Mouse (Mus musculus) embryonic facial prominence, embryonic 11.5 days (tissue): ENCODE data around the gene Sntb2. TPM values are rescaled to one million over a fixed set of nuclear protein-coding genes. Genes with fewer than 3 reads are reported as not detected.
"Not testable (repeated sequence)": the region's sequence is repeated elsewhere in the genome, so short reads cannot be mapped to it uniquely, and the experiment has no call there.

Experiments used
- ATAC-seq: fragments of 200-750 bp; cut with Nextera tagmentation; replicated peaks from 2 replicates; pipeline ENCODE4 v1.8.0; 2017; ENCODE audit warnings: low read depth; ENCODE audit not compliant: insufficient number of reproducible peaks, low FRiP score, low TSS enrichment
- DNase-seq: peaks from one replicate; pipeline ENCODE4 v3.0.0-alpha.2; 2015; ENCODE audit warnings: low spot score
- H3K27ac ChIP-seq: fragments of 300-500 bp; sonication (generic); replicated peaks from 2 replicates; pipeline ENCODE4 v1.5.1; 2014; ENCODE audit warnings: mild to moderate bottlenecking, low read depth, low read length, control low read depth
- H3K27me3 ChIP-seq: fragments of 300-500 bp; sonication (generic); 2 replicates; pipeline ENCODE4 v1.6.1; 2014; ENCODE audit warnings: mild to moderate bottlenecking, low read length, moderate library complexity, mixed read lengths; ENCODE audit not compliant: control insufficient read depth, insufficient read depth
- H3K36me3 ChIP-seq: fragments of 300-500 bp; sonication (generic); replicated peaks from 2 replicates; pipeline ENCODE4 v1.6.1; 2014; ENCODE audit warnings: low read depth, mild to moderate bottlenecking, low read length, moderate library complexity, mixed read lengths; ENCODE audit not compliant: control insufficient read depth, insufficient read depth
- H3K4me1 ChIP-seq: fragments of 300-500 bp; sonication (generic); 2 replicates; pipeline ENCODE4 v1.6.1; 2014; ENCODE audit warnings: low read length, mixed read lengths; ENCODE audit not compliant: control insufficient read depth, insufficient read depth
- H3K4me2 ChIP-seq: fragments of 300-500 bp; sonication (generic); 2 replicates; pipeline ENCODE4 v1.6.1; 2014; ENCODE audit warnings: low read depth, mild to moderate bottlenecking, control low read depth, low read length, moderate library complexity
- H3K4me3 ChIP-seq: fragments of 300-500 bp; sonication (generic); 2 replicates; pipeline ENCODE4 v1.5.1; 2014; ENCODE audit warnings: low read depth, low read length, control low read depth
- H3K9ac ChIP-seq: fragments of 300-500 bp; sonication (generic); replicated peaks from 2 replicates; pipeline ENCODE4 v1.6.1; 2014; ENCODE audit warnings: mild to moderate bottlenecking, control low read depth, low read length
- H3K9me3 ChIP-seq: fragments of 300-500 bp; sonication (generic); replicated peaks from 2 replicates; pipeline ENCODE4 v1.6.1; 2016; ENCODE audit warnings: mild to moderate bottlenecking, low read length, inconsistent platforms, mixed read lengths; ENCODE audit not compliant: control insufficient read depth
- WGBS: fragments of 180-500 bp; shearing (Covaris S2); extraction: QIAGEN DNeasy Blood & Tissue Kit; methylation state at CpG from one replicate; pipeline ENCODE4 v1.1.7; 2014; 5-methylcytosine and 5-hydroxymethylcytosine counted together
- polyA plus RNA-seq: library from polyadenylated mRNA; unstranded; fragments of >200 nt; fragmentation: Nextera tagmentation; extraction: Ambion mirVana; gene quantifications from 2 replicates; pipeline ENCODE4 v1.2.1, GENCODE M21; 2014

Sntb2 gene
- polyA plus RNA-seq, 1 experiment from 2014 or later: 7.4 TPM

DNA sequence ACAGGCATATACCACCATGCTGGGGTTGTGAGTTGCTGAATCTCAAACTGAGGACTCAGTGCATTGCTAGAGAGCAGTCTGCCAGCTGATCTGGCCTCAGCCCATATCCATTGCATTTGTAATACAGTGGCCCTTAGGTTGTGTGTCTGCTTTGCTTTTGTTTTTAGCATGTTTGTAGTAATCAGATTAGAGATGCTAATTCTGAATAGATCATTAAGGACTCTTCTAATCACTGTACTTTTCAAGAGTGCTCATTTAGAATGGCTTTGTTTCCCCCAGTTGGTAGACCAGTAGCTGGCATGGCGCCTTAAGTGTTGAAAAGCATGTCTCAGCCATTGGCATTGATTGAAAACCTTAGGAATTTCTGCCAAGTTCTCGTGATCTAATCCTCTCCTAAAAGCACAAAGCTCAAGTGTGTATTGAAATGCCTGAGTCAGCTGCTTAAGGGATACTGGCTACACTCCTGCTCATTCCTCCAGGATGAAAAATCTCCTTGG, 43.3 kb downstream of the Sntb2 start:
- H3K4me1 ChIP-seq: no peaks in the 10 kb centered on the region
- H3K4me3 ChIP-seq: no peak overlapping the region
- no peaks in the 10 kb centered on the region for H3K9me3 ChIP-seq
- H3K36me3 ChIP-seq: no peaks in the 10 kb centered on the region
- DNase-seq (peak; percentile 18), ATAC-seq (no peak)
- WGBS: 60% methylated on average over 2 of the region's 2 CpGs
- no peak overlapping the region for H3K27ac ChIP-seq
- no peak overlapping the region for H3K4me2 ChIP-seq
- no peaks in the 10 kb centered on the region for H3K27me3 ChIP-seq
- H3K9ac ChIP-seq: no peak overlapping the region

DNA sequence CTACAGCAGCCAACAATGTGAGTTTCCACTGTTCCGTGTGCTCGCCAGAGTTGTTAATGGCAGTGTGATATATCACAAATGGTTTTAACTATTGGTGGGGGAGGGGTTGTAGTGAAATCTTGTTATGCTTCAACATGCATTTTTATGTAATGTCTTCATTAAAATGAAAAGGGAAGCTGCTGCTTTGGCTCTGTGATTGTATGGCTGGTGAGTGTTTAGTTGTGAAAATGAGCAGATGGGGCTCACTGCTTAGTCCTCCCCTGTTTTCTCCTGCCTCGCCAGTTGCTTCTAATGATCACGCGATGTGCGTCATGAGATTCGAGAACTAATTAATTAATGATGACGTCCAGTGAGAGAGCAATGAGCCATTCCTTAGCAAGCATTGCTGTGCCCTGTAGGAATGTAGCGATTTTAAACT, 49.9 kb downstream of the Sntb2 start:
- Histone ChIP-seq H3K9me3 (no peaks in the 10 kb centered on the region), H3K9ac (no peak overlapping the region), H3K4me3 (no peak overlapping the region), H3K36me3 (no peaks in the 10 kb centered on the region), H3K27me3 (no peaks in the 10 kb centered on the region), H3K27ac (no peak overlapping the region), H3K4me2 (no peak overlapping the region), H3K4me1 (no peaks in the 10 kb centered on the region)
- ATAC-seq (no peak), DNase-seq (no peak)
- WGBS: 83% methylated on average over 9 of the region's 9 CpGs

DNA sequence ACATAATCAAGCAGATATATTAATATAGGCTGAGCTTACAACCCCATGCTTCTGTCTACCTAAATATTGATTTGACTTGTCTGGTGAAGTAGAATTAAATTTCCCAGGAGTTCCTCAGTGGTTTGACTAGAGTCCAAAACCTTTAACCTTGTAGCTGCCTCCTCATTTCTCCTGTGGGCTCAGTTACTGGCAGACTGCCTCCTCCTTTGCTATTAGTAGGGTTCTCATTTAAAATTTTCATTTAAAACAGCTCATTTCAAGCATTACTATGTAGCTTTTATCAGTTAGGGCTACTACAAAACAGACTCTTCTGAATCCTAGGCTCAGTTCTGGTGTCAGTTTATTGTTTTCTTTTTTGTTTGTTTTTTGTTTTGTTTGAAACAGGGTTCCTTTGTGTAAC, 50.4 kb downstream of the Sntb2 start:
- H3K9me3 ChIP-seq: no peaks in the 10 kb centered on the region
- H3K4me2 ChIP-seq: no peak overlapping the region
- no peak for DNase-seq
- no peak for ATAC-seq
- no peaks in the 10 kb centered on the region for H3K36me3 ChIP-seq
- H3K27ac ChIP-seq: no peak overlapping the region
- H3K4me1 ChIP-seq: no peaks in the 10 kb centered on the region
- H3K4me3 ChIP-seq: no peak overlapping the region
- no peak overlapping the region for H3K9ac ChIP-seq
- no peaks in the 10 kb centered on the region for H3K27me3 ChIP-seq

DNA sequence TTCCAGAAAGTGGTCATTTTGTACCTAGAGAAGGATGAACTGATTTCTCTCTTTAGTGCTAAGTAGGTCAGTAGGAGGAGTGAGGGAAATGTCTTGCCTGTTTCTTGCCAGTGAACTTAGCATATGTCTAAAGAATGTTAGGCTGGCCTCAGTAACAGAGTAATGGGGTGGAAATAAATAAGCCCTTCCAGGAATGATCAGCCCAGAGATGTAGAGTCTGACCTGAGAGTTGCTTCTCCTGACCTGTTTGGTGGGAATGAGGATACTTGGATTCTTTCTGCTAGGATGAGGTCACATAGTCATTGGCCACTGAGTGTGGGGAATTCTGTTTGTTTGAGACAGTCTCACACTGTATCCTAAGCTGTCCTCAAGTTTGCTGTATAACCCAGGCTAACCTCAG, 52.0 kb downstream of the Sntb2 start:
- ATAC-seq (no peak), DNase-seq (no peak)
- Histone ChIP-seq H3K4me3 (no peak overlapping the region), H3K9me3 (no peaks in the 10 kb centered on the region), H3K9ac (no peak overlapping the region), H3K4me2 (no peak overlapping the region), H3K27me3 (no peaks in the 10 kb centered on the region), H3K27ac (no peak overlapping the region), H3K4me1 (no peaks in the 10 kb centered on the region), H3K36me3 (peaks cover 2% of the 10 kb centered on the region; the same call in 1 of the 2 replicates)

DNA sequence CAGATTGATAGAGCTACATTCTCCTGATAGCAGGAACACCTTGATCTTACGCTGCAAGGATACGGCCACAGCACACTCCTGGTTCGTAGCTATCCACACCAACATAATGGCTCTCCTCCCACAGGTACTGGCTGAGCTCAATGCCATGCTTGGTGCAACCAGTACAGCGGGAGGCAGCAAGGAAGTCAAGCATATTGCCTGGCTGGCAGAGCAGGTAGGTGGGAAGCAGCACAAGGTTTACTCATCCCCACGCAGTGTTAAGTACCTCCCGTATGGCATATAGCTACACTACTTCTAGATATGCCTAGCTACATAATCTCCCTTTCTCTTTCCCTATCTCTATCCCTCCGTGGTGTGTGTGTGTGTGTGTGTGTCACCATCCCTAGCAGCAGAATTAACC, 55.8 kb downstream of the Sntb2 start:
- H3K36me3 ChIP-seq: peaks cover 6% of the 10 kb centered on the region
- H3K9me3 ChIP-seq: no peaks in the 10 kb centered on the region
- no peaks in the 10 kb centered on the region for H3K4me1 ChIP-seq
- no peak overlapping the region for H3K9ac ChIP-seq
- no peak overlapping the region for H3K4me3 ChIP-seq
- 90% methylated on average over 7 of the region's 7 CpGs for WGBS
- no peak overlapping the region for H3K27ac ChIP-seq
- DNase-seq (no peak), ATAC-seq (no peak)
- H3K4me2 ChIP-seq: no peak overlapping the region
- H3K27me3 ChIP-seq: no peaks in the 10 kb centered on the region

DNA sequence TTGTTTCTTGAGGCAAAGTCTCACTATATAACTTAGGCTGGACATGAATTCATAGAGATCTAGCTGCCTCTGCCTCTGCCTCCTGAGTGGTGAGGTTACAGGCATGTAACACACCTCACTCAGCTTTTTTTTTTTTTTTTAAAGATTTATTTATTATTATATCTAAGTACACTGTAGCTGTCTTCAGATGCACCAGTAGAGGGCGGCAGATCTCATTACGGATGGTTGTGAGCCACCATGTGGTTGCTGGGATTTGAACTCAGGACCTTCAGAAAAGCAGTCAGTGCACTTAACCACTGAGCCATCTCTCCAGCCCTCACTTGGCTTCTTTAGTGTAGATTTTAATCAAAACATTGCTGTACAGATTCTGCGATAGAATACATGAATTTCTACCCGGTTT, 60.8 kb downstream of the Sntb2 start:
- not testable (repeated sequence) for H3K9ac ChIP-seq, ATAC-seq, H3K27ac ChIP-seq, H3K4me1 ChIP-seq, DNase-seq, H3K27me3 ChIP-seq, H3K9me3 ChIP-seq, H3K36me3 ChIP-seq, H3K4me2 ChIP-seq, H3K4me3 ChIP-seq
- 82% methylated on average over 4 of the region's 4 CpGs for WGBS

DNA sequence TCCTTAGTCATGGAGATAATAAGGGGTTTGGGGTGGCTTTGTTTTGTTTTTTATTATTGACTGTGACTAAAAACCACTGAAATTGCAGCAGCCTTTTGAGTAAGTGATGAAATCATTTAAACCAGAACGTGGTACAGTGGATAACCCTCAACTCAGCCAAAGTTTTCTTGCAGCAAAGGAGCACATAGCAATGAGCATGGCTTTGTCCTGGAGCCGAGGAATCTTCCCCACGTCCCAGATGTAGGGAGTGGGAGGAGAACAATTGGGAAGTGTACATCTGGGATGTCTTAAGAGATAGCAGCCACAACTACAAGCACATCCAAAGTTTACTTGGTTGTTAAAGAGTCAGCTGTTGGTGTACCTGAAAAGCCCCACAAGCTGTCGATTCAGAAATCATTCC, 61.9 kb downstream of the Sntb2 start:
- Histone ChIP-seq H3K27me3 (no peaks in the 10 kb centered on the region), H3K4me3 (no peak overlapping the region), H3K9me3 (no peaks in the 10 kb centered on the region), H3K4me2 (no peak overlapping the region), H3K27ac (no peak overlapping the region), H3K36me3 (peaks cover 3% of the 10 kb centered on the region; the same call in 1 of the 2 replicates), H3K9ac (no peak overlapping the region), H3K4me1 (no peaks in the 10 kb centered on the region)
- 79% methylated on average over 4 of the region's 4 CpGs for WGBS
- DNase-seq (no peak), ATAC-seq (no peak)

DNA sequence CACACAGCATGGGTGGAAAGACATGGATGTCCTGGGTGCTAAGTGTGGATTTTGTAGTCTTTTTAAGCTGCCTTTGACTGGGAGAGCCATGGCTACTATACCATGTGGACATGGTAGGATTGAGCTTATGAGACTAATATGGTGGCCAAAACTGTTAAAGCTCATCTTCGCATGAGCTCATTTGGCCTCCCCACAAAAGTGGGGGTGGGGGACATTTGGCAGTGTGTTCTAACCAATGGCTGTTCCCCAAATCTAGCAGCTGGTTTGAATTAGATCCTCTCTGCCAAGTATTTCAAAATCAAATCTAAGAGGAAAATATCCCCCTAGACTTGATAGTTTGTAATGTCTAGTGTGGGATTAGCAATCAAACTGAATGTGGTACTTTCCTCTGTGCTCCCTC, 63.5 kb downstream of the Sntb2 start:
- no peak overlapping the region for H3K9ac ChIP-seq
- H3K27ac ChIP-seq: no peak overlapping the region
- H3K4me1 ChIP-seq: no peaks in the 10 kb centered on the region
- no peaks in the 10 kb centered on the region for H3K27me3 ChIP-seq
- H3K4me2 ChIP-seq: no peak overlapping the region
- no peak overlapping the region for H3K4me3 ChIP-seq
- ATAC-seq (no peak), DNase-seq (peak; percentile 43)
- 73% methylated on average over 1 of the region's 1 CpGs for WGBS
- H3K9me3 ChIP-seq: no peaks in the 10 kb centered on the region
- H3K36me3 ChIP-seq: peaks cover 3% of the 10 kb centered on the region; the same call in 1 of the 2 replicates
